Mouse (Mus musculus): ENCODE data around the gene Tcp11l1. TPM values are rescaled to one million over a fixed set of nuclear protein-coding genes. Genes with fewer than 3 reads are reported as not detected.
A peak's percentile ranks its signal among the peaks of the same experiment; 100 is the strongest.

Gene Tcp11l1
- 11.6 TPM for polyA plus RNA-seq (2012; fragmentation: generic; extraction: Trizol)
- long read RNA-seq, experiment 1, transcript Tcp11l1-206 (3 exons, 630 nt) = major isoform, 14 of 20 reads
- long read RNA-seq, experiment 1, partial matches to known transcripts = 0 of 20 reads
- long read RNA-seq, experiment 1, other reads (novel, unspliced or antisense) = 6 of 20 reads
- long read RNA-seq, experiment 2, full-length matches to known transcripts = 3 of 4 reads
- long read RNA-seq, experiment 2, partial matches to known transcripts = 1 of 4 reads
- long read RNA-seq, experiment 2, other reads (novel, unspliced or antisense) = 0 of 4 reads

GRCm38 (mm10) chr2:104711585-104712485 is at the start of gene Tcp11l1:
Gene Tcp11l1 (minus strand): TSS chr2:104712169.
- Histone ChIP-seq H3ac (ENCODE audit: control insufficient read depth, insufficient read length, low read depth) (peak within 1 kb of the TSS; percentile 66), H3K79me3 (ENCODE audit: low read depth) (no peaks in the 10 kb centered on the region), H3K27me3 (ENCODE audit: control insufficient read depth, insufficient read depth, insufficient read length) (no peaks in the 10 kb centered on the region), H3K36me3 (ENCODE audit: control insufficient read depth, insufficient read depth) (no peaks in the 10 kb centered on the region), H3K79me2 (ENCODE audit: control insufficient read depth, insufficient read depth) (no peaks in the 10 kb centered on the region), H3K4me3 (ENCODE audit: insufficient read depth, poor library complexity, severe bottlenecking) (peak within 1 kb of the TSS; percentile 64)
- TF ChIP-seq MAX (IDR thresholded peaks at IDR 0.05) = no peak
- no peak for TF ChIP-seq MYOD1 (IDR thresholded peaks at IDR 0.05; ENCODE audit: control insufficient read depth, insufficient read length, low read depth)
- no peak for TF ChIP-seq CTCF (IDR thresholded peaks at IDR 0.05; ENCODE audit: control insufficient read depth, insufficient read depth, insufficient read length)
- no peak for TF ChIP-seq CEBPB (IDR thresholded peaks at IDR 0.05; ENCODE audit: low read depth)
- no peak for TF ChIP-seq USF1 (IDR thresholded peaks at IDR 0.05; ENCODE audit: low read depth)

- Histone ChIP-seq H3K27me3 (ENCODE audit: control insufficient read depth, insufficient read depth, insufficient read length) (no peaks in the 10 kb centered on the region), H3ac (ENCODE audit: control insufficient read depth, insufficient read length, low read depth) (no peak overlapping the region), H3K79me2 (ENCODE audit: control insufficient read depth, insufficient read depth) (no peaks in the 10 kb centered on the region), H3K36me3 (ENCODE audit: control insufficient read depth, insufficient read depth) (peaks cover 3% of the 10 kb centered on the region), H3K4me3 (ENCODE audit: insufficient read depth, poor library complexity, severe bottlenecking) (no peak overlapping the region), H3K79me3 (ENCODE audit: low read depth) (no peaks in the 10 kb centered on the region)
- TF ChIP-seq CTCF (IDR thresholded peaks at IDR 0.05; ENCODE audit: control insufficient read depth, insufficient read depth, insufficient read length) = no peak
- TF ChIP-seq MYOG (IDR thresholded peaks at IDR 0.05; ENCODE audit: control insufficient read depth, extremely low read depth, insufficient read length) = no peak
- TF ChIP-seq CEBPB (IDR thresholded peaks at IDR 0.05; ENCODE audit: low read depth) = no peak
- no peak for TF ChIP-seq MAX (IDR thresholded peaks at IDR 0.05)
- TF ChIP-seq USF1 (IDR thresholded peaks at IDR 0.05; ENCODE audit: low read depth) = no peak
- no peak for TF ChIP-seq FOSL1 (IDR thresholded peaks at IDR 0.05; ENCODE audit: insufficient read depth, low read length, poor library complexity, severe bottlenecking)
- no peak for TF ChIP-seq MYOD1 (IDR thresholded peaks at IDR 0.05; ENCODE audit: control insufficient read depth, insufficient read length, low read depth)
These were observed 38.6 kb upstream of the Tcp11l1 start for GRCm38 (mm10) chr2:104750611-104751010.

- TF ChIP-seq MYOD1 (IDR thresholded peaks at IDR 0.05; ENCODE audit: control insufficient read depth, insufficient read length, low read depth) = no peak
- no peak for TF ChIP-seq FOSL1 (IDR thresholded peaks at IDR 0.05; ENCODE audit: insufficient read depth, low read length, poor library complexity, severe bottlenecking)
- no peak for TF ChIP-seq MAX (IDR thresholded peaks at IDR 0.05)
- TF ChIP-seq CTCF (IDR thresholded peaks at IDR 0.05; ENCODE audit: control insufficient read depth, insufficient read depth, insufficient read length) = no peak
- TF ChIP-seq CEBPB (IDR thresholded peaks at IDR 0.05; ENCODE audit: low read depth) = no peak
- no peak for TF ChIP-seq MYOG (IDR thresholded peaks at IDR 0.05; ENCODE audit: control insufficient read depth, extremely low read depth, insufficient read length)
- TF ChIP-seq USF1 (IDR thresholded peaks at IDR 0.05; ENCODE audit: low read depth) = no peak
- no peaks in the 10 kb centered on the region for H3K79me3 ChIP-seq (ENCODE audit: low read depth)
- no peaks in the 10 kb centered on the region for H3K79me2 ChIP-seq (ENCODE audit: control insufficient read depth, insufficient read depth)
- no peak overlapping the region for H3ac ChIP-seq (ENCODE audit: control insufficient read depth, insufficient read length, low read depth)
- no peaks in the 10 kb centered on the region for H3K36me3 ChIP-seq (ENCODE audit: control insufficient read depth, insufficient read depth)
- no peak overlapping the region for H3K4me3 ChIP-seq (ENCODE audit: insufficient read depth, poor library complexity, severe bottlenecking)
- H3K27me3 ChIP-seq (ENCODE audit: control insufficient read depth, insufficient read depth, insufficient read length) = no peaks in the 10 kb centered on the region
These were observed 36.7 kb upstream of the Tcp11l1 start for GRCm38 (mm10) chr2:104748652-104749183.

- H3ac ChIP-seq (ENCODE audit: control insufficient read depth, insufficient read length, low read depth) = no peak overlapping the region
- H3K79me2 ChIP-seq (ENCODE audit: control insufficient read depth, insufficient read depth) = peaks cover 13% of the 10 kb centered on the region
- peaks cover 4% of the 10 kb centered on the region for H3K79me3 ChIP-seq (ENCODE audit: low read depth)
- H3K27me3 ChIP-seq (ENCODE audit: control insufficient read depth, insufficient read depth, insufficient read length) = no peaks in the 10 kb centered on the region
- no peak overlapping the region for H3K4me3 ChIP-seq (ENCODE audit: insufficient read depth, poor library complexity, severe bottlenecking)
- no peak for TF ChIP-seq MAX (IDR thresholded peaks at IDR 0.05)
- no peaks in the 10 kb centered on the region for H3K36me3 ChIP-seq (ENCODE audit: control insufficient read depth, insufficient read depth)
These were observed 34.3 kb upstream of the Tcp11l1 start for GRCm38 (mm10) chr2:104746251-104746650.

- no peak overlapping the region for H3ac ChIP-seq (ENCODE audit: control insufficient read depth, insufficient read length, low read depth)
- peaks cover 32% of the 10 kb centered on the region for H3K79me2 ChIP-seq (ENCODE audit: control insufficient read depth, insufficient read depth)
- H3K79me3 ChIP-seq (ENCODE audit: low read depth) = peaks cover 11% of the 10 kb centered on the region
- H3K36me3 ChIP-seq (ENCODE audit: control insufficient read depth, insufficient read depth) = no peaks in the 10 kb centered on the region
- no peak for TF ChIP-seq CTCF (IDR thresholded peaks at IDR 0.05; ENCODE audit: control insufficient read depth, insufficient read depth, insufficient read length)
- TF ChIP-seq MYOG (IDR thresholded peaks at IDR 0.05; ENCODE audit: control insufficient read depth, extremely low read depth, insufficient read length) = no peak
- no peak for TF ChIP-seq CEBPB (IDR thresholded peaks at IDR 0.05; ENCODE audit: low read depth)
- no peak for TF ChIP-seq MYOD1 (IDR thresholded peaks at IDR 0.05; ENCODE audit: control insufficient read depth, insufficient read length, low read depth)
- TF ChIP-seq USF1 (IDR thresholded peaks at IDR 0.05; ENCODE audit: low read depth) = no peak
- TF ChIP-seq MAX (IDR thresholded peaks at IDR 0.05) = no peak
- TF ChIP-seq FOSL1 (IDR thresholded peaks at IDR 0.05; ENCODE audit: insufficient read depth, low read length, poor library complexity, severe bottlenecking) = no peak
- no peak overlapping the region for H3K4me3 ChIP-seq (ENCODE audit: insufficient read depth, poor library complexity, severe bottlenecking)
- H3K27me3 ChIP-seq (ENCODE audit: control insufficient read depth, insufficient read depth, insufficient read length) = no peaks in the 10 kb centered on the region
These were observed 32.0 kb upstream of the Tcp11l1 start for GRCm38 (mm10) chr2:104743971-104744370.

Data from C2C12 (cell line).